Mouse (Mus musculus) brain, embryonic 18.5 days (tissue): ENCODE measurements around the gene Sema3b.

ENCODE experiments used
- DNase-seq: peaks from one replicate; pipeline ENCODE4 v3.0.0-alpha.2; 2012; ENCODE audit warnings: low read depth, low spot score

Sema3b gene

GRCm38 (mm10) chr9:107548820-107549219, 60.2 kb downstream of the Sema3b start:
- DNase-seq: no peak

- DNase-seq: no peak
Observed at GRCm38 (mm10) chr9:107547957-107548356, 61.1 kb downstream of the Sema3b start.
